Mouse (Mus musculus): ENCODE results near the gene Gm20379. TPM values are rescaled to one million over a fixed set of nuclear protein-coding genes. Genes with fewer than 3 reads are reported as not detected.

Gene Gm20379
- total RNA-seq, 2 experiments from 2014 or later: not detected

- DNase-seq (ENCODE audit: low spot score): no peak
These were observed 31.1 kb downstream of the Gm20379 start for GRCm38 (mm10) chr13:92336857-92337256.

- no peak for DNase-seq (ENCODE audit: low spot score)
These were observed 32.1 kb downstream of the Gm20379 start for GRCm38 (mm10) chr13:92337773-92338462.

DNA sequence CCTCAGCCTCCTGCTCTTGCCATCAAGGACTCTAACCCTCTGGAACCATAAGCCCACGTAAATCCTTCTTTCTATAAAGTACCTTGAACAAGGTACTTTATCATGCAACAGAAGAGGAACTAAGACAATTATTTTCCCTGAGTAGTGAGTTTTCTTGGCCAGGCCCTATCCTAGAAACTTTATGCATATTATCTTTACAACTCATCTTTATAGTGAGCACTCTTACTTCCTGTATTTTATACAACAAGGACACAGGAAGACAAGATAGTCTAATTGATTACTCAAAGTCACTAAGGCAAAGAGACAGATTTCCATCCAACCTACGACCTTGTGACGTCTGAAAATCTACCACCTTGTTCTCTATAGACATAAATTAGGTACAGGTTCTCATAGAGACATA lies 34.0 kb downstream of the Gm20379 start:
- no peak for DNase-seq (ENCODE audit: low spot score)

- no peak for DNase-seq (ENCODE audit: low spot score)
These were observed 38.3 kb downstream of the Gm20379 start for GRCm38 (mm10) chr13:92344033-92344432.

DNA sequence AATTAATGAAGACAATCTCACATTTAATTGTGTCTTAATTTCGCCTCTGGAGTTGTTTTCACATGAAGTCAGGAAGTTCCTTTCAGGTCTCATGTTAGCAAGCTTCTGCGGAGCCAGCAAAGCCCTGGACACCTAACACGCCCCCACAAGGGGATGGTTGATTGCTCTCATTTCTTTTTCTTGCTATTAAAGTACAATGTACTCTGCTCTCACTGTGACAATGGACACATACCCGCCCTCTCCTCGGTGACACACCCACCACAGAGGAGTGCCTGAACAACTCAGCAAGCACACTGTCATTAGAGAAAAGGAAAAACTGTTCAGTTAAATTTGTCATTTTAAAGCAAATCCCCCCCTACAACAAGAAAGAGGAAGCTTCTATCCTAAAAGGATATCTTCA lies 40.6 kb downstream of the Gm20379 start:
- no peak for DNase-seq (ENCODE audit: low spot score)

DNA sequence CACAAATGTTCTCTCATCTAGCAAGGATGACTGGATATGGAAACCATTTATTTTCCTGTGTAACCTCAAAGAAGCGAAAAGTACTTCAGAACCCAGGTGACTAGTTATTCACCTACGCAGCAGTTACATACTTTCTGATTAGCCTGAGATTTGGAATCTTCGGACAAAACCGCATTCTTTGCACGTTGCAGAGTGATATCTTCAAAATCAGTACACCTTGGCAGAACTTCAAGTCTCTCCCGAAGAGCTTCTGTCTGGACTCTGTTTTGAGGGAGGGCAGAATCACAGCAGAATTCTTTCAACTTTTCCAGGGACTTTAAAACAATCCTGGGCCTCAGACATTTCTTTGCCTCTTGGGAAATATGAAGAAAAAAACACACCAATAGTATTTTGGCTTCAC lies 45.3 kb downstream of the Gm20379 start:
- no peak for DNase-seq (ENCODE audit: low spot score)

DNA sequence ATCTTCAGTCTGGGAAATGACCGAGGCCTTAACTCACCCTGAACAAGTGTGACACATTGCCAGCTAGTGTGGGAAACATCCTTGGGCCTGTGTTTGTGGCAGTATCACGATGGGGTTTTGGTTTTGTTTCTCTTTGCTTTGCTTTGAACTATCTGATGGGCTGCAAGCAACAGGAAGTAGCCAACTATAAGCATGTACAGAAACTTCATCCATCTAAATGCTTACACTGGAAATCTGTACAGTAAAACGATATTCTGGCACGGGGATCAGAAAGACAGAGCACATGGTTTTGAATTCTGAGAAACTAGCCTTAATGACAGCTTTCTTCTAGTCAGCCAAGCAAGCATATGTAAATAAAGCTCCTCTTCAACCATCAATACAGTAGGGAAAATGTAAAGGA lies 48.2 kb downstream of the Gm20379 start:
- DNase-seq (ENCODE audit: low spot score): no peak

DNA sequence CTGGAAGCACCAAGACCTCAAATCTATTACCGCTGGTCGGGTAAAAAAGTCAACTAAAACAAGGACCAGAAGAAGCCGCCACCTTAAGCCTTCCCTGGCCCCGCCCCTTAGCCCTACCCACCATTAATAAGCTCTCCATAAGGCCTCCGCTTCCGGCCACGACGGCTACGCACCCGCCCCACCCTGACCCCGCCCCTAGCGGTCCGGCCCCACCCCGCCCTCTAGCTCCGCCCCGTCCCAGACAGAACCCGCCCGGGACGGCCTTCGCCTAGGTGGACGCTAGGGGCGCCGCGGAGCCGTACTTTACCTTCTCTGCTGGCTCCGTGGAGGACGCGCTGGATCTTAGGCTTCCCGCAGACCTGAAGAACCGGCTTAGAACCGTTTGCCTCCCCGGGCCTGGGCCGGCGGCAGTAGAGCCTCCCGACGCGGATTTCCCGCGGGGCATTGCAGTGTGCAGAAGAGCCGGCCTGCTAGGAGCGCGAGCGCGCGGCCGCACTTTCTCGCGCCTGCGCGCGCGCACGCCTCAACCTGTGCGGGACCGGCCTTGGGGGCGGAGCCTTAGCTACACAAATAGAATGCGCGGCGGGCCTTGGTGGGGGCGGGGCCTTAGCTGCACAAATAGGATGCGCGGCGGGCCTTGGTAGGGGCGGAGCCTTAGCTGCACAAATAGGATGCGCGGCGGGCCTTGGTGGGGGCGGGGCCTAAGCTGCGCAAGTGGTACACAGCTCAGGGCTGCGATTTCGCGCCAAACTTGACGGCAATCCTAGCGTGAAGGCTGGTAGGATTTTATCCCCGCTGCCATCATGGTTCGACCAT lies 48.9 kb downstream of the Gm20379 start, which contains the start of the genes Dhfr and Msh3:
Gene Dhfr (plus strand): TSS at position 271 of the 816 bp plus-strand sequence.
Gene Msh3 (minus strand): TSS at position 548 of the 816 bp plus-strand sequence.
- peak; percentile 95 for DNase-seq (ENCODE audit: low spot score)

DNA sequence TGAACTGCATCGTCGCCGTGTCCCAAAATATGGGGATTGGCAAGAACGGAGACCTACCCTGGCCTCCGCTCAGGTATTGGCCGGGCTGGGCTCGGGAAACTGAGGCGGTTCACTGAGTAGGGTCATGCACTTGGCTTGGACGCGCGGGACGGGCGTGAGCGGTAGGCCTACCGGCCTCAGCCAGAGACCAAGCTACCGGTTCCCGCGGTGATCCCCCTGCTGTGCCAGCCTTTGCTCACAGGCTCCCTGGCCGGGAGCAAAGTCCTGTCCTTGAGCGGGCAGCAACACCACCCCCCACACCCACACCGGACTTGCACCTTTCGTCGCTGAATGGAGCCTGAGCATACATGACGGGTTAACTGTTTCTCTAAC lies 49.5 kb downstream of the Gm20379 start:
- DNase-seq (ENCODE audit: low spot score): no peak

- no peak for DNase-seq (ENCODE audit: low spot score)
These were observed 50.6 kb downstream of the Gm20379 start for GRCm38 (mm10) chr13:92356376-92356775.

Other genes starting within 250 kb of the Gm20379 start
- 1 to 10 TPM; 4.0 to 5.3 TPM for gene Rasgrf2, start 174.3 kb upstream of the Gm20379 start, total RNA-seq (2021)
- under 1 TPM; 0.68 to 0.71 TPM for gene Dhfr, start 48.7 kb downstream of the Gm20379 start, total RNA-seq (2021)
- 10 to 100 TPM in 1 of 2 experiments, 1 to 10 TPM in 1; 9.4 to 10.7 TPM for gene Msh3, start 49.0 kb downstream of the Gm20379 start, total RNA-seq (2021)
- not detected for gene Ankrd34b, start 119.9 kb downstream of the Gm20379 start, total RNA-seq (2021)
- 1 to 10 TPM; 1.8 to 2.5 TPM for gene Fam151b, start 178.0 kb downstream of the Gm20379 start, total RNA-seq (2021)
- gene Zfyve16, start 224.9 kb downstream of the Gm20379 start, total RNA-seq (2021): 1 to 10 TPM; 6.3 to 8.0 TPM